Mouse (Mus musculus) activated CD4-positive, CD25-positive, alpha-beta regulatory T cell, adult 4 months (primary cell): Measurements from ENCODE around the gene Shb. TPM values are rescaled to one million over a fixed set of nuclear protein-coding genes. Genes with fewer than 3 reads are reported as not detected.
"Not testable (repeated sequence)": the region's sequence is repeated elsewhere in the genome, so short reads cannot be mapped to it uniquely, and the experiment has no call there.

Experiments used
- ATAC-seq: one replicate; pipeline ENCODE4 v1.8.0; 2017
- polyA plus RNA-seq, 2 experiments: library from polyadenylated mRNA; unstranded; fragments of 100-300 nt; shearing (Covaris generic); gene quantifications; one replicate each; pipeline ENCODE4 v1.2.1; 2017

The Shb gene
- polyA plus RNA-seq, 2 experiments from 2014 or later, result not detected

DNA sequence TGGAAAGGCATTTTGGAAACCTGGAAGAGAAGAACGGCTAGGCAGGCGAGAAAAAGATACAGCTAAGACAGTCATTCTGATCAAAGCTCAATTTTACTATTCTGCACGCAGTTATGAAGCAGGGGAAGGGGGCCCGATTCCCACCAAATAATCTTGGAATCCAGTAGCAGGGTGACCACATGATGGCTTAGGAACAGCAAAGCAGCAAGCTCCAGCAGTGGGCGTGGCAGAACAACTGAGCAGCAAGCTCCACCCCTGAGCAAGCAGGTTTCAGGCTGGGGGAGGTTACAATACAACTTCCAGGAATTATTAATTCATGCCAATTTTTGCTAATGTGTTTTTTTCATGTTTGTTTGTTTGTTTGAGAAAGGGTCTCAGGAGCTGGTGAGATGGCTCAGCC is 145.0 kb downstream of the Shb start:
- ATAC-seq, result not testable (repeated sequence)

DNA sequence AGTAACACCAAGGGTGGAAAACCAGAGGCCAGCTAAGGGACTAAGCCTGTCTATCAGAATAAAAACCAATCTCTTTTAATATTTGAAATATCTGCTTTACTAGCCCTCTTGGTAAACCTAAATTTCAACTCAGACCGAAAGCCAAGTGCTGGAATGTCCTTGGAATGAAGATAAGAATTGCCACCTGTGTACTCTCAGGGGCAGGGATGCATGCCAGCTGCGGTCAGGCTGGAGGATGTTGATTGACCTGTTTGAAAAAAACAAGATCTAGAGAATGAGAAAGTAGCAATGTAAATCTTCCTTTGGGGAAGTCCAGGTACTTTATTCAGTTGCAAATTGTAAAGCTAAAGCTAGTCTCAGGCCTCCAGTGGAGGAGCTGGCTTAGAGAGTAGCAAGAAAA is 150.1 kb downstream of the Shb start:
- ATAC-seq, result not testable (repeated sequence)

DNA sequence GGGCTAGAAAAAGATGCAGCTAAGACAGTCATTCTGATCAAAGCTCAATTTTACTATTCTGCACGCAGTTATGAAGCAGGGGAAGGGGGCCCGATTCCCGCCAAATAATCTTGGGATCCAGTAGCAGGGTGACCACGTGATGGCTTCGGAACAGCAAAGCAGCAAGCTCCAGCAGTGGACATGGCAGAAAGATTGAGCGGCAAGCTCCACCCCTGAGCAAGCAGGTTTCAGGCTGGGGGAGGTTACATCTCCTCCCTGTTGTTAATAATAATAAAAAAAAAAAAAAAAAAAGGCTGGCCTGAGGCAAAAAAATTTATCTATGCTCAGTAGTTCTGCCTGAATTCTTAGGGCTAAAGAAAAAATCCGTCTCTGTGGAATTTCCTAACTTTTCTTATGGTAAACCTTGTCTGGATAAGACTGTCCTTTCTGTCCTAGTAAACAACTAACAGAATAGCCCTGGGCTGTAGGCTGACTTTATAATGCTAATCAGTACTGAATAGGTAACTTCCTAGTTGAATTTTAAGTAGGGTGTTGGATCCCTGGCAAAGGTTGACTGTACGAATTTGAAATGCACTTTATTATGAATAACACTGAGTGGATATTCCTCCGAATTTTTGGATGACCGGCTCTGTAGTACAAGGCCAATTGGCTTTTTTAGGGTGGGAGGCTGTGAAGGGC is 151.2 kb downstream of the Shb start:
- not testable (repeated sequence) for ATAC-seq

DNA sequence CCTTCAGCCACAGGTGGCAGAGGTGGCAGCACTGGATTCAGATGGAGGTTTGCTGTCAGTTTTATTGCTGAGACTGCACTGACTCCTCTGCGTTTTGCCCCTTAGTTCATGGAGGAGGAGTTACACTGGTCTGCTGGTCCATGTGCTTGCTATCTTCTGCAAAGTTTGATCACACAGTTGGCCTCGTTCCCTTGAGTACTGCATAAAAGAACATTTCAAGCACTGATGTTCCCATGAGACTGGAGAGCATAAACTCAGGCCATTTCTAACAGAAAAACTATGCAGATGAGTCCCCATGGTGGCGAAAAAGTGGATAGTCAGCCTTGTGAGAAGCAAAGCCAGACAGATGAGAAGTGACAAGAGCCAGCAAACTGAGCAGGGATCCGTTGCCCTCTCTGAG is 155.7 kb downstream of the Shb start:
- no peak for ATAC-seq

DNA sequence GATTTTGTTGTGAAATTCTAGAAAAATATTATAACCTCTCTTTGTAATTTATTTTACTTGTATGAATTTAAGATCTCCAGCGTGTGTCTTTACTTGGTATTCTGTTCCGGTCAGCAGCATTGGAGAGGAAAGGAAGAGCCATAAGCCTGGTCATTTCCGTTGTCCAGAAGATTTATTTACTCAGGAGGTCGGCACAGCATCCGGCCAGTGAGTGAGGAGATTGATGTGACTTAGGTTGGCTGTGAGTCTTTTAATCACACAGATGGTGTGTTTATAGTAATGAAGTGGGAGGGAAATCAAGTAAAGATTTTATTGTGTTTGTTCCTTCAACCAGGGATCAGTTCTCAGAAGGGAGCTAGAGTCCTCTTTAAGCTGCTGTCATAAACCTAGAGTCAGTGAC is 157.4 kb downstream of the Shb start:
- no peak for ATAC-seq

Other genes with a start within 250 kb of the Shb start
- 10 to 100 TPM; 13.9 to 14.9 TPM for gene Trmt10b, start 235.3 kb downstream of the Shb start, polyA plus RNA-seq
- gene Dcaf10, start 190.4 kb downstream of the Shb start, polyA plus RNA-seq, result 1 to 10 TPM; 1.4 to 2.6 TPM
- gene Exosc3, start 189.7 kb downstream of the Shb start, polyA plus RNA-seq, result 10 to 100 TPM; 45.0 to 60.6 TPM
- gene Slc25a51, start 123.7 kb downstream of the Shb start, polyA plus RNA-seq, result 10 to 100 TPM; 35.3 to 49.7 TPM